Mouse (Mus musculus) sigmoid colon, adult 10 weeks (tissue): ENCODE results near the gene Igfbp1. TPM values are rescaled to one million over a fixed set of nuclear protein-coding genes. Genes with fewer than 3 reads are reported as not detected.

Experiments used
- polyA plus RNA-seq: library from polyadenylated mRNA; stranded (reverse); fragments of 350-450 nt; fragmentation: Illumina TruSeq; extraction: RNeasy Lipid Tissue Mini Kit (QIAGEN cat#74804); gene quantifications from one replicate; pipeline ENCODE4 v1.2.3, GENCODE M21; 2014; ENCODE audit warnings: low read depth, low replicate concordance

Gene Igfbp1
- not detected for polyA plus RNA-seq

GRCm38 (mm10) chr11:7197491-7197941 lies at the start of gene Igfbp1:
Gene Igfbp1, plus strand, starts transcription at chr11:7197782.

GRCm38 (mm10) chr11:7188469-7188868 lies 9.1 kb upstream of the Igfbp1 start, which contains the start of gene Gm11985:
Gene Gm11985, minus strand, starts transcription at chr11:7188569.

GRCm38 (mm10) chr11:7213501-7214341 lies 16.1 kb downstream of the Igfbp1 start, which contains the start of gene Igfbp3:
Gene Igfbp3, minus strand, starts transcription at chr11:7213923.

Other genes with a start within 250 kb of the Igfbp1 start
- gene Adcy1, start 134.3 kb upstream of the Igfbp1 start, polyA plus RNA-seq = 0.57 TPM
- gene Gm11985, start 9.2 kb upstream of the Igfbp1 start, polyA plus RNA-seq = not detected
- gene Igfbp3, start 16.1 kb downstream of the Igfbp1 start, polyA plus RNA-seq = 52.8 TPM